In genomic region chr7:31053882-31054447, GRCm38 (mm10) we compare ENCODE assay signal across 12 mouse cellular contexts. TPM values are rescaled to one million over a fixed set of nuclear protein-coding genes. Genes with fewer than 3 reads are reported as not detected.
A peak's percentile ranks its signal among the peaks of the same experiment; 100 is the strongest.
DNase-seq lines count a peak whose midpoint lies in the region; ATAC-seq and TF ChIP-seq lines count a peak whose summit lies in the region.
"Had no signal": no experiment of that assay in that cellular context is flagged by ENCODE, and none has a peak within 500 bp of the region (broad histone marks: within the 10 kb centered on the region; RNA-seq: fewer than 3 reads in every experiment).

No protein-coding gene starts in this region.

- H3K4me1 ChIP-seq in heart, embryonic 10.5 days = peaks cover 63% of the 10 kb centered on the region
- peaks cover 62% of the 10 kb centered on the region for H3K4me1 ChIP-seq in E14TG2a.4 (replicated peaks; ENCODE audit: low read depth, low read length)
- peaks cover 55% of the 10 kb centered on the region for H3K4me1 ChIP-seq in embryonic facial prominence, embryonic 14.5 days (ENCODE audit: control insufficient read depth, insufficient read depth, low read length)
- H3K4me1 ChIP-seq in liver, embryonic 13.5 days (replicated peaks) = peaks cover 41% of the 10 kb centered on the region
- peaks cover 39% of the 10 kb centered on the region for H3K4me1 ChIP-seq in forebrain, embryonic 15.5 days

- H3K4me3 ChIP-seq in heart, embryonic 10.5 days = peak overlapping the region; percentile 52
- H3K4me3 ChIP-seq in E14TG2a.4 (replicated peaks; ENCODE audit: low read length) = 0 out of 2 replicates have a peak overlapping the region, but pooled peaks have one; percentile 69
- no peak overlapping the region for H3K4me3 ChIP-seq in embryonic facial prominence, embryonic 14.5 days (ENCODE audit: low read depth, low read length)
- H3K4me3 ChIP-seq in liver, embryonic 13.5 days (replicated peaks) = no peak overlapping the region
- H3K4me3 ChIP-seq in forebrain, embryonic 15.5 days = no peak overlapping the region
- H3K4me3 ChIP-seq: megakaryocyte, embryonic 14.5 days had no signal

- 0 out of 2 replicates have a peak overlapping the region, but pooled peaks have one; percentile 54 for H3K4me2 ChIP-seq in embryonic facial prominence, embryonic 14.5 days (ENCODE audit: low read depth, low read length)
- 0 out of 2 replicates have a peak overlapping the region, but pooled peaks have one; percentile 25 for H3K4me2 ChIP-seq in liver, embryonic 13.5 days
- no peak overlapping the region for H3K4me2 ChIP-seq in forebrain, embryonic 15.5 days (replicated peaks)

- ATAC-seq in embryonic facial prominence, embryonic 14.5 days (ENCODE audit: low read depth) = no peak
- no peak for ATAC-seq in liver, embryonic 13.5 days (ENCODE audit: low read depth)
- no peak for ATAC-seq in forebrain, embryonic 15.5 days (replicated peaks)
- ATAC-seq in activated CD4-positive, CD25-positive, alpha-beta regulatory T cell, adult 4 months = no peak

- no peak overlapping the region for H3K9ac ChIP-seq in embryonic facial prominence, embryonic 14.5 days (ENCODE audit: low read depth, low read length)
- no peak overlapping the region for H3K9ac ChIP-seq in liver, embryonic 13.5 days
- H3K9ac ChIP-seq in forebrain, embryonic 15.5 days (replicated peaks) = no peak overlapping the region

- 23% methylated on average over 10 of the region's 10 CpGs for WGBS in heart, embryonic 10.5 days
- 21% methylated on average over 10 of the region's 10 CpGs for WGBS in embryonic facial prominence, embryonic 14.5 days
- WGBS in liver, embryonic 13.5 days (ENCODE audit: insufficient replicate concordance) = 43% methylated on average over 10 of the region's 10 CpGs
- WGBS in forebrain, embryonic 15.5 days = 31% methylated on average over 10 of the region's 10 CpGs

- H3K9me3 ChIP-seq in heart, embryonic 10.5 days = no peaks in the 10 kb centered on the region
- no peaks in the 10 kb centered on the region for H3K9me3 ChIP-seq in E14TG2a.4 (ENCODE audit: low read length)
- no peaks in the 10 kb centered on the region for H3K9me3 ChIP-seq in embryonic facial prominence, embryonic 14.5 days (ENCODE audit: control insufficient read depth, low read length)
- no peaks in the 10 kb centered on the region for H3K9me3 ChIP-seq in liver, embryonic 13.5 days (replicated peaks)
- H3K9me3 ChIP-seq in forebrain, embryonic 15.5 days = no peaks in the 10 kb centered on the region
- H3K9me3 ChIP-seq: hindbrain, embryonic 10.5 days; megakaryocyte, embryonic 14.5 days had no signal

- no peaks in the 10 kb centered on the region for H3K36me3 ChIP-seq in heart, embryonic 10.5 days
- no peaks in the 10 kb centered on the region for H3K36me3 ChIP-seq in E14TG2a.4 (ENCODE audit: insufficient read depth, low read length)
- no peaks in the 10 kb centered on the region for H3K36me3 ChIP-seq in embryonic facial prominence, embryonic 14.5 days (ENCODE audit: control insufficient read depth, insufficient read depth, low read length)
- H3K36me3 ChIP-seq in liver, embryonic 13.5 days = no peaks in the 10 kb centered on the region
- H3K36me3 ChIP-seq in forebrain, embryonic 15.5 days = no peaks in the 10 kb centered on the region
- H3K36me3 ChIP-seq: hindbrain, embryonic 10.5 days had no signal

- DNase-seq in heart, embryonic 10.5 days (ENCODE audit: low spot score) = no peak
- DNase-seq in heart, adult 8-10 months (ENCODE audit: low spot score) = no peak
- no peak for DNase-seq in embryonic facial prominence, embryonic 14.5 days (ENCODE audit: low spot score)
- no peak for DNase-seq in liver, embryonic 13.5 days
- DNase-seq in urinary bladder, adult 18-20 months (ENCODE audit: low spot score in 2 of 2) = no peak

- peaks cover 58% of the 10 kb centered on the region for H3K27me3 ChIP-seq in heart, embryonic 10.5 days (ENCODE audit: insufficient read depth, poor library complexity, severe bottlenecking)
- peaks cover 77% of the 10 kb centered on the region for H3K27me3 ChIP-seq in E14TG2a.4 (ENCODE audit: insufficient read depth, low read length)
- peaks cover 47% of the 10 kb centered on the region for H3K27me3 ChIP-seq in embryonic facial prominence, embryonic 14.5 days (replicated peaks; ENCODE audit: control insufficient read depth, insufficient read depth, low read length)
- peaks cover 51% of the 10 kb centered on the region for H3K27me3 ChIP-seq in liver, embryonic 13.5 days
- peaks cover 40% of the 10 kb centered on the region for H3K27me3 ChIP-seq in forebrain, embryonic 15.5 days

- TF ChIP-seq CTCF in E14TG2a.4 (conservative IDR thresholded peaks at IDR 0.05; ENCODE audit: low read length) = no peak

- H3K27ac ChIP-seq in heart, embryonic 10.5 days = peak overlapping the region; percentile 90
- H3K27ac ChIP-seq in embryonic facial prominence, embryonic 14.5 days (replicated peaks; ENCODE audit: low read depth, low read length) = no peak overlapping the region
- no peak overlapping the region for H3K27ac ChIP-seq in liver, embryonic 13.5 days
- H3K27ac ChIP-seq in forebrain, embryonic 15.5 days (replicated peaks) = no peak overlapping the region

RNA-seq across cellular contexts. Expression of gene Fxyd7, which starts 2.7 kb away (rescaled TPM):
- 0.22 and 1.5 TPM in 2 replicates for polyA plus RNA-seq in heart, embryonic 10.5 days (2016; fragmentation: Nextera tagmentation; extraction: Ambion mirVana)
- 1 to 10 TPM in 2 of 4 experiments, under 1 TPM in 2; 0.49 to 1.5 (median 1.1) TPM for total RNA-seq in heart, adult 8-10 months (2022)
- 37.0 and 40.9 TPM in 2 replicates for polyA plus RNA-seq in embryonic facial prominence, embryonic 14.5 days (2014; fragmentation: Nextera tagmentation; extraction: Ambion mirVana)
- polyA plus RNA-seq in liver, embryonic 13.5 days (2015; fragmentation: Nextera tagmentation; extraction: Ambion mirVana) = 0.17 and 0.47 TPM in 2 replicates
- polyA plus RNA-seq in forebrain, embryonic 15.5 days (2015; fragmentation: Nextera tagmentation; extraction: Ambion mirVana) = 49.2 and 60.4 TPM in 2 replicates
- not detected for polyA plus RNA-seq in activated CD4-positive, CD25-positive, alpha-beta regulatory T cell, adult 4 months (2017; shearing (Covaris generic))
- total RNA-seq: common myeloid progenitor, adult 5-6 weeks had no signal

RNA-seq across cellular contexts. Expression of gene Fxyd1, which starts 3.0 kb away (rescaled TPM):
- polyA plus RNA-seq in heart, embryonic 10.5 days (2016; fragmentation: Nextera tagmentation; extraction: Ambion mirVana) = 167 and 365 TPM in 2 replicates
- 1,000 to 10,000 TPM in 2 of 4 experiments, 100 to 1,000 TPM in 2; 843 to 1,156 (median 1,037) TPM for total RNA-seq in heart, adult 8-10 months (2022)
- 113 and 135 TPM in 2 replicates for polyA plus RNA-seq in embryonic facial prominence, embryonic 14.5 days (2014; fragmentation: Nextera tagmentation; extraction: Ambion mirVana)
- polyA plus RNA-seq in liver, embryonic 13.5 days (2015; fragmentation: Nextera tagmentation; extraction: Ambion mirVana) = 41.1 and 44.2 TPM in 2 replicates
- 8.2 and 14.7 TPM in 2 replicates for polyA plus RNA-seq in forebrain, embryonic 15.5 days (2015; fragmentation: Nextera tagmentation; extraction: Ambion mirVana)
- not detected for polyA plus RNA-seq in activated CD4-positive, CD25-positive, alpha-beta regulatory T cell, adult 4 months (2017; shearing (Covaris generic))

RNA-seq across cellular contexts. Expression of gene Lgi4, which starts 5.2 kb away (rescaled TPM):
- 0.27 and 0.41 TPM in 2 replicates for polyA plus RNA-seq in heart, embryonic 10.5 days (2016; fragmentation: Nextera tagmentation; extraction: Ambion mirVana)
- total RNA-seq in heart, adult 8-10 months (2022) = 1 to 10 TPM; 2.6 to 3.8 (median 3.4) TPM
- 0.86 and 1.6 TPM in 2 replicates for polyA plus RNA-seq in embryonic facial prominence, embryonic 14.5 days (2014; fragmentation: Nextera tagmentation; extraction: Ambion mirVana)
- polyA plus RNA-seq in liver, embryonic 13.5 days (2015; fragmentation: Nextera tagmentation; extraction: Ambion mirVana) = 0.07 and 0.13 TPM in 2 replicates
- polyA plus RNA-seq in forebrain, embryonic 15.5 days (2015; fragmentation: Nextera tagmentation; extraction: Ambion mirVana) = 0.20 and 0.26 TPM in 2 replicates
- under 1 TPM in 1 of 2 experiments, not detected in 1; 0.19 TPM for polyA plus RNA-seq in activated CD4-positive, CD25-positive, alpha-beta regulatory T cell, adult 4 months (2017; shearing (Covaris generic))
- total RNA-seq: common myeloid progenitor, adult 5-6 weeks had no signal
- polyA plus RNA-seq: neural tube, embryonic 14.5 days had no signal

RNA-seq across cellular contexts. Expression of gene Fxyd5, which starts 11.7 kb away (rescaled TPM):
- polyA plus RNA-seq in heart, embryonic 10.5 days (2016; fragmentation: Nextera tagmentation; extraction: Ambion mirVana) = 24.3 and 26.4 TPM in 2 replicates
- 10 to 100 TPM; 22.7 to 35.0 (median 28.4) TPM for total RNA-seq in heart, adult 8-10 months (2022)
- 57.0 and 64.6 TPM in 2 replicates for polyA plus RNA-seq in embryonic facial prominence, embryonic 14.5 days (2014; fragmentation: Nextera tagmentation; extraction: Ambion mirVana)
- polyA plus RNA-seq in liver, embryonic 13.5 days (2015; fragmentation: Nextera tagmentation; extraction: Ambion mirVana) = 17.3 and 19.2 TPM in 2 replicates
- 13.4 and 14.7 TPM in 2 replicates for polyA plus RNA-seq in forebrain, embryonic 15.5 days (2015; fragmentation: Nextera tagmentation; extraction: Ambion mirVana)
- polyA plus RNA-seq in activated CD4-positive, CD25-positive, alpha-beta regulatory T cell, adult 4 months (2017; shearing (Covaris generic)) = 1,000 to 10,000 TPM; 2,132 to 2,220 TPM

RNA-seq across cellular contexts. Expression of gene Fxyd3, which starts 22.5 kb away (rescaled TPM):
- 0.53 and 2.0 TPM in 2 replicates for polyA plus RNA-seq in heart, embryonic 10.5 days (2016; fragmentation: Nextera tagmentation; extraction: Ambion mirVana)
- total RNA-seq in heart, adult 8-10 months (2022) = 1 to 10 TPM in 2 of 4 experiments, under 1 TPM in 2; 0.71 to 4.8 (median 1.6) TPM
- 48.8 and 71.7 TPM in 2 replicates for polyA plus RNA-seq in embryonic facial prominence, embryonic 14.5 days (2014; fragmentation: Nextera tagmentation; extraction: Ambion mirVana)
- polyA plus RNA-seq in liver, embryonic 13.5 days (2015; fragmentation: Nextera tagmentation; extraction: Ambion mirVana) = 0.52 and 1.1 TPM in 2 replicates
- not detected in 2 replicates for polyA plus RNA-seq in forebrain, embryonic 15.5 days (2015; fragmentation: Nextera tagmentation; extraction: Ambion mirVana)
- not detected for polyA plus RNA-seq in activated CD4-positive, CD25-positive, alpha-beta regulatory T cell, adult 4 months (2017; shearing (Covaris generic))
- total RNA-seq: common myeloid progenitor, adult 5-6 weeks had no signal
- polyA plus RNA-seq: neural tube, embryonic 14.5 days had no signal

Comparison
In these comparisons a context has a peak if more than half of its experiments do, and no peak if none do; other contexts are left out.
1. H3K4me3 ChIP-seq: peak in heart, embryonic 10.5 days (single experiment) and E14TG2a.4 (single experiment); none in embryonic facial prominence, embryonic 14.5 days (single experiment), liver, embryonic 13.5 days (single experiment) and forebrain, embryonic 15.5 days (single experiment).
2. RNA of gene Fxyd7, which starts 2.7 kb away (polyA plus RNA-seq): 49.2 to 60.4 TPM in forebrain, embryonic 15.5 days and 37.0 to 40.9 TPM in embryonic facial prominence, embryonic 14.5 days; 0.22 to 1.5 TPM in heart, embryonic 10.5 days, 0.17 to 0.47 TPM in liver, embryonic 13.5 days and not detected in activated CD4-positive, CD25-positive, alpha-beta regulatory T cell, adult 4 months; every median in the first group is over 10 times any median in the second.